Mouse (Mus musculus) cortical plate, adult 2 months (tissue): Measurements from ENCODE around the gene Tmcc3. TPM values are rescaled to one million over a fixed set of nuclear protein-coding genes. Genes with fewer than 3 reads are reported as not detected.

Experiments
- H3K27ac ChIP-seq: fragments of 200-500 bp; 2 replicates; pipeline ENCODE4 v1.5.1; 2012; ENCODE audit warnings: low read length, control low read depth, inconsistent platforms; ENCODE audit not compliant: insufficient read depth
- H3K4me1 ChIP-seq: fragments of 200-500 bp; 2 replicates; pipeline ENCODE4 v1.6.1; 2011; ENCODE audit warnings: low read length; ENCODE audit not compliant: control insufficient read depth, insufficient read depth
- H3K4me3 ChIP-seq: fragments of 200-500 bp; 2 replicates; pipeline ENCODE4 v1.5.1; 2011; ENCODE audit warnings: mild to moderate bottlenecking, low read length, control low read depth; ENCODE audit not compliant: insufficient read depth
- CTCF ChIP-seq: fragments of 200-500 bp; IDR thresholded peaks from 2 replicates; pipeline ENCODE4 v1.5.1; 2011; ENCODE audit warnings: mild to moderate bottlenecking, control low read depth, low read length; ENCODE audit not compliant: insufficient read depth; ENCODE audit errors: extremely low read depth
- POLR2A ChIP-seq: fragments of 200-500 bp; IDR thresholded peaks from 2 replicates; pipeline ENCODE4 v1.6.1; 2011; ENCODE audit warnings: mild to moderate bottlenecking, low read length, control low read depth; ENCODE audit not compliant: insufficient read depth; ENCODE audit errors: extremely low read depth
- polyA plus RNA-seq: library from polyadenylated mRNA; depleted of rRNA; stranded (reverse); fragments of >200 nt; gene quantifications from 2 replicates; pipeline ENCODE4 v1.2.3, GENCODE M21; 2012

Gene Tmcc3
- polyA plus RNA-seq, 1 experiment: 28.5 TPM

- Histone ChIP-seq H3K27ac (peak overlapping the region; percentile 72), H3K4me3 (no peak overlapping the region), H3K4me1 (peaks cover 2% of the 10 kb centered on the region; the same call in 1 of the 2 replicates)
- TF ChIP-seq CTCF (no peak), POLR2A (no peak)
Measured at GRCm38 (mm10) chr10:94466313-94466712, 154.6 kb downstream of the Tmcc3 start.

- Histone ChIP-seq H3K4me1 (peaks cover 2% of the 10 kb centered on the region; the same call in 1 of the 2 replicates), H3K27ac (no peak overlapping the region), H3K4me3 (no peak overlapping the region)
- no peak for TF ChIP-seq CTCF
- TF ChIP-seq POLR2A: no peak
Measured at GRCm38 (mm10) chr10:94471487-94471886, 159.7 kb downstream of the Tmcc3 start.

DNA sequence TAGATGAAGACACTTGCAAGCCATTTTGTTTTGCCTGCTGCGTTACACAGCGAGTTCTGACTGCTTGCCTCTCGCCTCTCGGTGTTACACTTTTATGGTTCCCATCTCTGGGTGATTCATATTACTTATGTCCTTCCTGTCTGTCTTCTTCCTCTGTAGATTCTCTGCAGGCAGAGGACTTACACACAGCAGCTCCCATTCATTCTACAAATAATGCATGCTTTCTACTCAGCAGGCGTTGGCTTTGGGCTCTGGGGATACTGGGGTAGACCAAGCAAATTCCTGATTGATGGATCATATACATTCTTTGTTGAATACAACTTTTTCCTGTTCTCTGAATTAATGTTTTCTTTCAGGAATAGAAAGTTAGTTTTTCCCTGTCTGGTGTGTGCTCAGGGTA is 161.8 kb downstream of the Tmcc3 start:
- Histone ChIP-seq H3K4me1 (no peaks in the 10 kb centered on the region), H3K4me3 (no peak overlapping the region), H3K27ac (no peak overlapping the region)
- no peak for TF ChIP-seq CTCF
- no peak for TF ChIP-seq POLR2A

- no peak overlapping the region for H3K27ac ChIP-seq
- TF ChIP-seq POLR2A (no peak), CTCF (no peak)
- no peak overlapping the region for H3K4me3 ChIP-seq
- no peaks in the 10 kb centered on the region for H3K4me1 ChIP-seq
Measured at GRCm38 (mm10) chr10:94474185-94474584, 162.4 kb downstream of the Tmcc3 start.

- Histone ChIP-seq H3K4me3 (no peak overlapping the region), H3K27ac (no peak overlapping the region), H3K4me1 (no peaks in the 10 kb centered on the region)
- TF ChIP-seq POLR2A: no peak
- no peak for TF ChIP-seq CTCF
Measured at GRCm38 (mm10) chr10:94477366-94478225, 165.8 kb downstream of the Tmcc3 start.

DNA sequence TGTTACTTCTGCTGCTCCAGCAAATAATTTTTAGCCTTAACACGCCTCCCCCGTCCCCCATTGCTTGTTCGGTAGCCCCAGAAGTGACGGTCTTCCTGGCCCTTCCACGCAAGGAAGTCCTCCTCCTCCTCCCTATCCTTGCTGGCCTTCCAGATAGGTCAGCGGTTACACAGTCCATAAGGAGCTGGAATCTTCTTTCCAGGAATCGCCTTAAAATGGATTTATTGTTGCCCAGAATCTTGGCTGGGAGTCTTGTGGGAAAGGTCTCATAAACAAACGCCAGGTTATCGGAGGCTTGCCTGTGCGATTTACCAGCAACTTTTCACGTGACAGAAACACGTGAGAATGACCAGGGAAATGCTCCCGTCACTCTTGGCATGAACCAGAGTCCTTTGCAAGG is 167.9 kb downstream of the Tmcc3 start:
- H3K4me1 ChIP-seq: no peaks in the 10 kb centered on the region
- TF ChIP-seq POLR2A (no peak), CTCF (no peak)
- no peak overlapping the region for H3K27ac ChIP-seq
- H3K4me3 ChIP-seq: no peak overlapping the region

- Histone ChIP-seq H3K4me1 (no peaks in the 10 kb centered on the region), H3K4me3 (no peak overlapping the region), H3K27ac (no peak overlapping the region)
- TF ChIP-seq CTCF (no peak), POLR2A (no peak)
Measured at GRCm38 (mm10) chr10:94480380-94481101, 168.8 kb downstream of the Tmcc3 start.

DNA sequence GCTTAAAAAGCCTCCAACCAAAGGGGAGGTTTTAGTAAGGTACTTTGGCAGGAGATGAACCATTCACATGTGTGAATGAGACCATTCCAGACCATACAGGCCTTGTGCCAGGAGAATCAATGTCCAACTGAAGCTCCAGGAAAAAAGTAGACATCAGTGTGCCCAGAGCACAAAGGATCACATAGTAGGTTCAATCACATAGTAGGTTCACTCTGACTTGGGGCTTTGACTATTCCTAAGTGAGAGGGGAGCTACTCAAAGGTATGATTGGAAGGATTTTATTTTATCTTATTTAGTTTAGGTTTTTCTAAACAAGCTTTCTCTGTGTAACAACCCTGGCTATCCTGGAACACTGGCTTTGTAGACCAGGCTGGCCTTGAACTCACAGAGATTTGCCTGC is 169.9 kb downstream of the Tmcc3 start:
- Histone ChIP-seq H3K4me3 (no peak overlapping the region), H3K27ac (no peak overlapping the region), H3K4me1 (no peaks in the 10 kb centered on the region)
- no peak for TF ChIP-seq POLR2A
- TF ChIP-seq CTCF: no peak

DNA sequence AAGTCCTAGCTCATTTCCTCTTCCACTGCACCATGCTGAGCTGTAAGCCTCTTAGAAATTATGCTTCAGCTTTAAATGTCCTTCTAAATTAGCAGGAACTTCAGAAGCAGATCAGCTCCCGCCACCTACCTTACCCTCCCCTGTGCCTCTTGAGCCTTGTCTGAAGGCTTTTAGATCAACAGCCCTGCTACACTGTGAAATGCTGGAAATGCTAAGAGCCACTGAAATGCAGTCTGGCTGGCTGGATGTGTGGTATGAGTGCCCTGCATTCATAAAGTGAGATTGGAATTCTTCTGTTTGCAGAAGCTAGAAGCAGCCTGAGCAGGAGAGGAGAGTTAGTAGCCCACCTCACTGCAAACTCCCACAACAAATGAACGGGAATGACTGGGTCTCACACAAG is 174.4 kb downstream of the Tmcc3 start:
- Histone ChIP-seq H3K4me1 (no peaks in the 10 kb centered on the region), H3K27ac (no peak overlapping the region)
- no peak for TF ChIP-seq POLR2A
- no peak for TF ChIP-seq CTCF

GRCm38 (mm10) chr10:94489509-94489908 is 177.8 kb downstream of the Tmcc3 start:
- no peak for TF ChIP-seq POLR2A
- TF ChIP-seq CTCF: no peak
- Histone ChIP-seq H3K27ac (no peak overlapping the region), H3K4me1 (peaks cover 4% of the 10 kb centered on the region; the same call in 1 of the 2 replicates), H3K4me3 (no peak overlapping the region)

More for the DNA sequence above, 174.4 kb downstream of the Tmcc3 start:
- H3K4me3 ChIP-seq: no peak overlapping the region
